Mouse (Mus musculus) thymus, adult 18-20 months (tissue): Measurements from ENCODE around the gene Ces1e.
A peak's percentile ranks its signal among the peaks of the same experiment; 100 is the strongest.
"Not testable (repeated sequence)": the region's sequence is repeated elsewhere in the genome, so short reads cannot be mapped to it uniquely, and the experiment has no call there.

ENCODE experiments used
- DNase-seq, 2 experiments: peaks; one replicate each; pipeline ENCODE4 v3.0.0; 2022; ENCODE audit warnings: mixed read lengths in 2 of 2

The Ces1e gene

DNA sequence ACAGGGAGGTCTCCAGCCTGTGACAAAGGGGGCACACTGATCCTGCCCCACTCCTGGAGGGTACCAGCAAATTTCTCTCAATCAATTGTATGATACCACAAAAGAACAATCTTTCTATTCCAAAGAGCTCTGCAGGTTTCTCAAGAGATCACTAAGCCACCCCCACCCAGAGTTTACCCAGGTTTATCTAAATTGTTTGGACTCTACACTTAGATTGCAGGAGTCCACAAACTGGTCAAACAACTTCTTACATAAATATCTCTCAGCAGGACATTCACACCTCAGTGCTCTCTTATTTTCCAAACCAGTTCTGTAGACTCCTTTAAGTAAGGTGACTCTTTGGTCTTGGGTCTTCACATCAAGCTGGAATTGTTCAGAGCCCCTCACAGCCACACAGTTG is at the start of gene Ces1e:
TSS of gene Ces1e (minus strand) at position 174 of the 400 bp plus-strand sequence.
- no peak for DNase-seq

DNA sequence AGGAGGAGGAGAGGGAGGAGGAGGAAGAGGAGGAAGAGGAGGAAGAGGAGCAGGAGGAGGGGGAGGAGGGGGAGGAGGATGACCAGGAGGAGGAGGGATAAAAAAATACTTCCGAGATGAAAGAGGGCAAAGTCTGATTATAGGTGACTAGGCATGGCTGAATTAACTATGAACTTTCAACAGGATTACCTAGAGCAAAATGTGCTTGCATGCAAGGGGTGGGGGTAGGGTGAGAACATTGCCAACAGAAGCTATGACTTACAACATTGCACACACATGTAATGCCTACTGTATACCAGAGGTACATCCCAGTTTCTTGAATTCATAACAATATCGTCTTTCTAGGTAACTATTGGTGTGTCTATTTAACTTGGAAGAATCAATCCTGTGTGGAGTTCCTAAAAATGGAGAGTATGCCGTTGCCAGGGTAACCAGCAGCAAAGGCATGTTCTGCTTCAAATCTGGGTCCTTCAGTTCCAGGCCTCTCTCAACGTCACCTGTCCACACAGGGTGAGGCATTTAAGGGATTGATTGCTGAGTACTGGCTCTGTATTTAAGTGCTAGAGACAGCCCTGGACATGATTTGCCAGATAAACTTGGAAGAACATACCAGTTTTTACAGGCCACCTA is 48.9 kb upstream of the Ces1e start:
- DNase-seq = no peak

DNA sequence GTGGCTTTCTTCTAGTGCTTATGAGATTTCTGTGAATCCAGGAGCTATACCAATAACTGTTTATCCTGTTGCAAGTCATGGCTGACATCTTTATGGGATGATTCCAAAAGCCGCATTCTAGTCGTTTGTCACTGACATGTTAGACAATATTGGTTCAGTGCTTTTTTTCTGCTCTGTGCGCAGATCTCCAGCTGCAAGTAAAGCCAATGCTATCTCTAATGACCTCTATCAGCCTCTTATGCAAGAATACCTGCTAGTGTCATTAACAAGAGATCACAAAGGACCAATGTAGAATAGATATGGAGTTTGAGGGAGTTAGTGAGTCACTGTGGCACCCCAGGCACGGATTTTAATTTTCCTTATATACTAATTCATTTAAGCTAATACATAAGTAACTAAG is 45.2 kb upstream of the Ces1e start:
- no peak for DNase-seq

DNA sequence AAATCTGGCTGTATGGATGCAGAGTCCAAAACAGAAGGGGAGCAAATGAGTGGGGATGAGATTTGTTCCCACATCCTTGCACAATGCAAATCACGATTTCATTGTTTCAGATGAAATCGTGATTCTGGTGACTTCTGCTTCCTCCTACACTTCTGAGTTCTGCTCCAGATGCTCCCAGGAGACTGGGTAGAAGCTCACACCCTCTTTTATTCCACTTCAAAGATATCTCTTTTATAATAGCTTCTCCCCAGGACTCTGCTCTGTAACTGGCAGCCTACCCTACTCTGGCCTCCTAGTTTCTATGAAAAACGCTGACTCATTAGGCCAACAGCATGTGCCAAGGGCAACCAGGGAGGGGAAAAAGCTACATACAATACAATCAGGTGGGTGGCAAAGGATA is 43.9 kb upstream of the Ces1e start:
- DNase-seq = no peak

DNA sequence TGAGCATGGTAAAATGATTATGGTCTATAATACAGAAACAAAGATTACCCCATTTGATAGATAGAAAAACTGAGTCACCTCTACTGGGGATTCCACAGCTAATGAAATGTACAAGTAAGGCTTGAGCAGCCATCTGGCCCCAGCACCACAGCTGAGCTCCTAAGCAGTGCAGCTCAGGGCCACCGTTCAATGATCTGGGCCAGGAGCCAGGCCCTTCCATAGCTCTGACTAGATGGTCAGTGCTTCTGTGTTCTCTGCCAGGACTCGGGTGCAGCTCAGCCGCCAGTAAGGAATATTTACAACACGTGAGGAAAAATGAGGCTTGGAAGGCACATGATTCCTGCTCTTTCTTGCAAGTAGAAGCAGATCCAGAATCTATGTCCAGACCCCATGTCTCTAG is 43.3 kb upstream of the Ces1e start:
- no peak for DNase-seq

DNA sequence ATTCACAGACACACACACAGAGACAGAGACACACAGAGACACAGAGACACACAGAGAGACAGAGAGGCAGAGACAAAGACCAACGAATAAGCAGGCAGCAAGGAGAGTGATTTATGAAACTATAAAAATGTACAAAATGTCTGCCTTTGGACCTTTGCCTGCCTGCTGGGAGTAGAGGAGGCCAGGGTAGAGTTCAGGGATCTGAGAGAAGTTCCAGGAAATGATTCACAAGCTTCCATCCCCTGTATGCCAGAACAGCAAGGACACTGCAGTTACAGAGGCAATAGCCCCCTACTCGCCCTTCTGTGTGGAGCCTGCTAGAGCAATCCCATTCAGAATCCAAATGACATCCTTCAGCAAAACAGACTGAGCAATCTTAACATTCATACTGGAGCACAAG is 32.0 kb upstream of the Ces1e start:
- DNase-seq = no peak

DNA sequence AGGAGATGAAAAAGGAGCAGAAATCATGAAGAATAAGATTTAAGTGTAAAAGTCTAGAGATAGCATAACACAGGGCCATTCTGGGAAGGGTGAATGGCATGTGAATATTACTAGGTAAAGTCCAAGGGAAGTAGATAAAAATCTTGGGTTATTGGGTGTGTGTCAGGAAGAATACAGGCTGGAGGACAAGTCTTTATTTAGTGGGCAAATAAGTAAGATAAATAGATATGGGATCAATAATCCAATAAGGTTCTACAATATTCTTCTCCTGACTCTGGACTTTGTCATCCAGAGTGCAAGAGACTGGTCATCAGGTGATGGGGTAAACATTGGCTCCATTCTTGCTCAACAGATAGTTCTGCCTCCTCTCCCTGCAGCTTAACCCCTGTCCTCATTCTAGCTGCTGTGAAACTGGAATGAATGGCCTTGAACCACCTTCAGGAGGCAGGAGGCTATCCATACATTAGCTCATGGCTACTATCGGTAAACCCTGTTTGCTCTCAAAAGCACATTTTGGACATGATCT is 23.0 kb upstream of the Ces1e start:
- DNase-seq = no peak

DNA sequence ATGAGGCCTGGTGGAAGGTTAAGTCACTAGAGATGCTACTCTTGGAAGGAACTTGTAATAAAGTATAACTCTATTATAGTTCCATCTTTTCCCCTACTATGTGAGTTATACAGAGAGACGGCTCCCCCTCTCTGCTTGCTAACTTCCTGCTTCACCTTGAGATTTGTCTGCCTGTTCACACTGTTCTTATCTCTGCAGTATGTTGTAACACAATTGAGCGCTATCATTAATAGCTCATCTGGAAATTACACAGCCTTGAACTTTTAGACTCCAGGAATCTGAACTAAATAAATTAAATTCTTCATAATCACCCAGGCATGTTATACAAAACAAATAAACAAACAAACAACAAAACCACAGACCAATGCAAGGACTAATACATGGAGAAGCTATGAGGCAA is 16.6 kb upstream of the Ces1e start:
- no peak for DNase-seq

DNA sequence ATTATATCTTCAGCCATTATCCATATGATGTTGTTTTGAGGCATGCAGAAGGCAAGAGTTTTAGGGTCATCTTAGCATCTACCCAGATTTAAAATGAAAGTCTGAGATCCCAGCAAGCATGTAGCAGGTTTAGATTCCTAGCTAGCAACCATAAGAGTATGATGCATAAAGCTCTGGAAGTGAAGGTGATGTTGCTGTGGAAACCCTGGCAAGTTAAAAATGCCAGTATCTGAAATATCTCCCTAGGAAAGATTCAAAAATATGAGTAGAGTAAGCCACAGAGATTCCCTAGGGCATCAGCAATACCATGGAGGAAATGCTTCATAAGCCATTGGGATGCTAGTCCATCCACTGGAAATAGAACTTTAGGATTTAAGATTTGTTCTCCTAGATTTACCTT is 10.5 kb upstream of the Ces1e start:
- DNase-seq = no peak

DNA sequence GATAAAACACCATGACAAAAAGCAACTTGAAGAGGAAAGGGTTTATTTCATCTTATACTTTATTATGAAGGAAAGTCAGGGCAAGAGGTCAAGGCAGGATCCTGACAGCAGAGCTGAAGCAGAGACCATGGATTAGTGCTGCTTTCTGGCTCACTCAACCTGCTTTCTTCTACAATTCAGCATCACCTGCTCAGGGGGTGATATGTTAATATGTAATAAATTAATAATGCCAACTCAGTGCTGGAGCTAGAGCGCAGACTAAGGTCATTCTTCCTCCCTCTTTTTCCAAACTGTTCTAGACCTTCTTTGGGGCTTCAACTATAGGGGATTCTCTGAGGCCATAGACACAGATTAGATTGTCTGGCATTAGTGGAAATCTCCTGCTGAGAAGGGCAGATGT is 6.3 kb upstream of the Ces1e start:
- DNase-seq = no peak

DNA sequence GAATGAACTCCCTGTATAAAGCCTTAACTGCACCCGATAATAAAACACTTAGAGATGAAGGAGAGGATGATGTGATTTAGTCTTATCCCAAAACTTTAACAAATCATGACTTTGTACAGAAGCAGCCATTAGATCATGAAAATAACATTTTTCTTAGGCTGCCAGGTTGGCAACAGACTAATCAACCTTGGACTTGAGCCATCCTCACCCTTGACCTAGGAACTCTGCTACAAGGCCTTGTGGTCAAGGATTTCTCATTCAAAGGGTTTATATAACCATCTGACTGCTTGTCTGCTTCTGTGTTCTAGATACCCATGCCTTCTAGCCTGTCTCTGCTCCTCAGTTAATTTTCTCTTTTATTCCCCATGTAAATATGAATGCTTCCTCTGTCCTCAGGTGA is 5.3 kb upstream of the Ces1e start:
- DNase-seq = no peak

DNA sequence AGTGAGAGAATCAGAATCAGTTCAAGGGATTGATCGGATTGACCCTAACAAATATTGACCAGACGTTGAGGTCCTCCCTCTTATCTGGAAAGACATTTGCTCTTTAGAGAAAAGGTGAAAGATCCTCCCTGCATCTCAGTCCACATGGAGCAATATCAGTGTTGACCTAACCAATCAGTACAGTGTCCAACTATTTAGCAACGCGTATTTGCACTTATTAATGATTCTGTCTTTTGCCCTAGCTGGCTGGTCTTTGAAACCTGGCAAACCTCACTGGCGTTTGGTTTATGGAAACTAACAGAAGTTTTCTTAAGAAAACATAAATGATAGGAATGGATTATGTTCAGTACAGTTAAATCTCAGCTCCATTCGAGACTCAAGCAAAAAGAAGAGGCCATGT is 4.6 kb upstream of the Ces1e start:
- DNase-seq = no peak

DNA sequence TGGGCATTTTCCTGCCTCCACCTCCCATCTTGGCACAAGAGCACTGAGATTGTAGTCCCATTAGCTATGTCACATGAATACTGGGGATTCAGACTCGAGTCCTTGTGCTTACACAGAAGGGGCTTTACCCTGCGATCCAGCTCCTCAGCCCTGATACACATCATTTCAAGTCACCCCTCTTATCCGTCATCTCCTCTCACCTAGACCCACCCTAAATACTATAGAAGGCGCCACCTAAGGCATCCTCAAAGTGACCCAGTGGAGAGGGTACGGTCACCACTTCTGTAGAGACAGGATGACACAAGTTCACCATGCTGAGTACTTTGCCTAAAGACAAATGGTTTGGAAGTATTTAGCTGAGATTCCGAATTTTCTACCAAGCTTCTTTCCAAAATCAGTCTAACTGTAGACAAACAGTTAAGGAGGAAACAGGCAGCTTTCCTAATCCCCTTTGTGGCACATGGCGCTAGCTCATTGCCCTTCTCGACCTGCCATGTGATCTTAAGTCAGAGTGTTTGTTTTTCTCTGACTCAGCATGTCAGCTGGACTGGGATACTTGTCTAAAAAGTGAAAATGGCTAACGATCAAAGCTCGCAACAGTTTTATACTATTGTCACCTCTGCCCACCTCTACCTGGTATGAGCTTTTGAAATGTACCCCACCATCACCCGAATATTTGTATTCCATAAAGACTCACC is 597 bp downstream of the Ces1e start:
- no peak for DNase-seq

DNA sequence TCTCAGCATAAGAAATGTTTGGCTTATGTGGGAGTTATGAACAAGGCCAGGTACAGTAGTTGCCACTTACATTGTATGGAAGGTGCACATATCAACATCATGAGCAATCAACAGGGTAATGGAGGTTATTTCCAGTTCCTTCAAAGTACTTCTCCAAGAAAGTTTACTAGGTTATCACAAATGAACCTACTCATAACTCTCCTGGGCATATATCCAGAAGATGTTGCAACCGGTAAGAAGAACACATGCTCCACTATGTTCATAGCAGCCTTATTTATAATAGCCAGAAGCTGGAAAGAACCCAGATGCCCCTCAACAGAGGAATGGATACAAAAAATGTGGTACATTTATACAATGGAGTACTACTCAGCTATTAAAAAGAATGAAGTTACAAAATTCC is 2.9 kb downstream of the Ces1e start:
- DNase-seq = not testable (repeated sequence)

DNA sequence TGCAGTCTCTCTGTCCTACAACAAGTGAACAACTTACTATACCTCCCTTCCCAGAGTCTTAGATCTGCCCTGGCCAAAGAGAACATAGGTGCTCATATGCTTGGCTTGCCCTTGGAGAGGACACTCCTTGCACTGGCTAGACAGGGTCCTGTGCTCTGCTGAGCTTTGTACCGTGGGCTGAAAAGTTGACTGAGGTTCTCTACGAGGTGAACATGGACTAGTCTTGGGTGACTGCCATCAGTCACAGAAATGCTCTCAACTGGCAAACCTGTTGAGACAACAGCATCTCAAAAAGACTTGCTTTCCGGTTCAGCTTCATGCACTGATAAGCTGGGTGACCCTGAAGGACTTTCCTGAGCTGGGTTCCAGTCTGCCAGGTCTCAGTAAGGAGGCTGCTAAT is 7.5 kb downstream of the Ces1e start:
- no peak for DNase-seq

DNA sequence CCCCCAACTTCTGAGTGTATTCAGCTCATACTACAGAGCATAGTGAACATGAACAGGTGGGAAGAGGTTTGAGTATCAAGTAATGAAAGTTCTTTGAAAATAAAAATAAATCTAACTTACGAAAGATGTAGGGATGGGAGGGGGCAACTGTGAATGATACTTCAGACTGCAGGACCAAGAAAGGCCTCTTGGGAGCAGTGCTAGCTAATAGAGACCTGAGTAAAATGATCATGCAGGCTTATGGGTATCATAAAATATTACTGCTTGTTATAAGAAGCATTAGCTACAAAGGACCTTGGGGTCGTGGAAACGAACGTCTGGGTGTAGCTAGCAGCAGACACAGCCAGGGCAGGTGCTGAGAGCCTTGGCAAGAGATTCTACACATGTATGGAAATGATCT is 11.6 kb downstream of the Ces1e start:
- no peak for DNase-seq

DNA sequence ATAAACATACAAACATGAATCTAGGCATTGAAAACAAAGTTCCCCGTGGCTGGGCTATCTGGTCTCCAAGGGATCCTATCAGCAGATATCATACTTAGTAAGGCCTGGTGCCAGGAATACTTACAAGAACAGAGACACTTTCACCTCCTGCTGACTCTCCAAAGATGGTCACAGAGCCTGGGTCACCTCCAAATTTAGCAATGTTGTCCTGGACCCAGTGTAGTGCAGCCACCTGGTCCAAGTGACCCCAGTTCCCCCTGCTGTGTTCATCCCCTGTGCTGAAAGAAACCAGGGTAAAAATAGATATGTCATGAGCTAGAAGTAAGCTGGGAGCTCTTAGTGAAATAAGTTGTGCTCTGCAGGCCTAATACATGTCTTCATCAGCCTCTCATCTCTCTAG is 12.0 kb downstream of the Ces1e start:
- DNase-seq = no peak

DNA sequence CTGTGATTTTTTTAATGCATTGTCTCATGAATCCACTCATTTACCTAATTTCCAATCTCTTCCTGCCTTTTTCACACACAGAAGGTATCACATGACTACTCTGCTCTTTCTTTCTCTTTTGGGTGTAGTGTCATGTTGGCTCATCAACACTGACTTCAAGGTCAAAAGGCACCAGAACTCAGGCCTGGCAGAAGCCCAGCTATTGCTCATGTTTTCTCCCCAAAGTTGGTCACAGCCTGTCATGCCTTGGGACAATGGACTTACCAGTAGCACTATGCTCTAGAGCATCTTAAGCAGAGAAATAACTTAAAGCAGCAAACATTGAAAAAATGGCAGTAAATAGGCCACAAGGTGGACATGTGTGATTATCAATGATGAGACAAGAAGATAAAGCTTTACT is 18.3 kb downstream of the Ces1e start:
- no peak for DNase-seq

DNA sequence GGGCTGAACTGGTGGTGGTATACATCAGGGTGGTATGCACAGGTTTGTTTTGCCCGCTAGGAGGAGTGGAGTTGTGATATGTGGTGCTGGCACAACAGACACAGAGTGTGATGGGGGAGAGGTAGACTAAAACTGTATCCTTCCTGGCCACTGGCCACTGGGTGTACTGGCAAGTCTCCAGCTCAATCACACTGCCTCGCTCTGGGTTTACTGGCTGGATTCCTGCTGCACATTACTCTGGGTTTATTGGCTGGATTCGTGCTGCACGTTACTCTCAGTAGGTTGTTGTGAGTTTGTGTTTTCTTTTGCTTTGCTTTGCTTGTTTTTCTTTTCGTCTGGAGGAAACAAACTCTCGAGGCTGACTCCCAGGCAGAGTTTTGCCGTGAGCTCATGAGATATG is 30.3 kb downstream of the Ces1e start:
- not testable (repeated sequence) for DNase-seq

DNA sequence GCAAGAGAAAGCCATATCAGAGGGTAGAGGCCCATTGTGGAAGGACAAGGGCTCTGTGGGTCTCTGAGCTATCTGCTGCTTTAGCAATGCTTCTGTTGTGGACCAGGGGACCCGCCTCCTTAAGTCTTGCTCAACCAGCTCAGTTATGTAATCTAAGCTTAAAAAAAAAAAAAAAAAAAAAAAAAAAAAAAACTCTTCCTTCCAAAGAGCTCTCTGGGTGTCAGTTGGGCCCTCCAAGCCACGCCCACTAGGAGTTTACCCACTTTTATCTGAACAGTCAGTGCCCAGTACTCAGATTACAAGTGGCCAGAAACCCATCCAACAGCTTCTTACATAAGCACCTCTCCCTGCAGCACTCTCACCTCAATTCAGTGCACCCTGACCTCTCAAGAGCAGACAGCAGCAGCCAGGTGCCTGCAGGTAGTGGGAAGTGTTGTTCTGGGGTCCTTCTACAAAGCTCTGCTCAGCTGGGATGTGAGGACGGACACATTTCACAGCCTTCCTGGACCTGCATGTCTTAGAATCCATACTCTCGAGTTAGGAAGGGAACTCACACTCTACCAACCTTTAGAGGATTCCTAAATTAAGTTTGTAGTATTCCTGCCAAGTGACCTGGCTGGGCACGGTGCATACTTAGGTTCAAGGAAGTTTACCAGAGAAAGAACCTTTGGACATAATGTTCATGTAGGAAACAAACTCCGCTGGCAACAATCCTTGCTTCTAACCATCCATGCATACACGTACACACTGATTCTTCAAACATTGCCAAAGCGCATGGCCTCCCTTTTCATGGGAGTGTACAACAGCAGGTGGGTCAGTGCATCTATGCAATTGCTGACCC is 31.5 kb downstream of the Ces1e start, which contains the start of gene Ces1d:
TSS of gene Ces1d (minus strand) at position 154 of the 841 bp plus-strand sequence.
- DNase-seq = peak; percentile 4 to 5

DNA sequence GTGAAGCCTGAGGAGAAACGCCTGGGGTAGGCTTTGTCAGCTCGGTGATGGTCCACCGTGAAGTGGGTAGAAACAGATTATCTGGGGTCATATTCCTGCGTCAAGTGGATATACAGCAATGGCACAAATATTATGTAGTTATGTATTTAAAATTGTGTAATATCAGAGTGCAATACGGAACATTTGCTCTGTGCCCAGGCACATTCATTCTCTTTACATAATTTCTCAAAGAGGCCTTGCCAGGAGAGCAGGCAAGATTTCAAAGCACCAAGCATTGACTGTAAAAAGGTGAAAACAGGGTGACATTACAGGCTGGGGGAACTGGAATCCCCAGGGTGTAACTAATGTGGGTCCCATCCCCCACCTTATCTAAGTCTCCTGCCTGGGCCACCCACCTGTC is 33.0 kb downstream of the Ces1e start:
- DNase-seq = no peak

DNA sequence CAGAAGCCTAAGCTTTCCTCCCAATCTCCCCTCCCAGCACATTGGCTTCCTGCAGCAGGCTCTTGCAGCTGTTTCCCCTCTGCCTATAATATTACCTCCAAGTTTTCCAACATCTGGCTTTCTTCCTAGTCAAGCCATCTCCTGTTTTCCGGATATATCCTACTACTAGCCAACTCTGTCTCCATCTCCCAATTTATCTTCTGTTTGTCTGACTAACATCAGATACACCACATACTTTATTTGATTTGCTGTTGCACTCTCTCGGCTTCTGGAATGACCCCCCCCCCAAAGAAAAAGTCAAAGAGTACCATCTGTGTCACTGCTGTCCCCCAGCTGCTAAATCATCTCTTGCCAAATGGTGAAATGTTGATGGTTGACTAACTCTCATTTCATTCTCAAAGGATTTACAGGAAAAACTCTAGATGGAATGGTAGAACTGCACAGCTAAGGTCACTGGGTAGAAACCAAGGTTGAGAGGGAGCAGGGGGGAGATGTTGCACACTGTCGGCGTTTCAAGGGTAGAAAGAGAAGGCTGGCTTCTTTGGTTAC is 48.8 kb downstream of the Ces1e start:
- no peak for DNase-seq

DNA sequence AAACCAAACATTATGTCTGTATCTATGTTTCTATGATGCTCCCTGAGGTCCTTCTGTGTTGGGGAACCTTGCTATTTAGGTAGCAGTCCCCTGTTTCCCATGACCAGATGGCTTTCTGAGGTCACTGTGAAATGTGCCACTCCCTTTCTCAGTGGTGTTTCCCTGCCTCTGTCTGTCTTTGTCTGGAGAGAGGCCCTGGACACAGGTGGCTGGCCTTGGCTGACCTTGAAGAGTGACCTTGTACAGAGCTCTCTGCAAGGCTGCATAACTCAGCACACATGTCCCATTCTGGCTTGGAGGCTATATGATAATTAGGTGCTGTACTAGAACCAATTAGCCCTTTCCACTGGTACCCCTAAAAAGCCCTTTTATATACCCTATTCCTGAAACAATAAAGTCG is 52.8 kb downstream of the Ces1e start:
- no peak for DNase-seq
